Mouse (Mus musculus) cerebellum, postnatal 10 days (tissue): ENCODE data around the gene Gnb4.

ENCODE experiments used
- DNase-seq, 2 experiments: peaks; one replicate each; pipeline ENCODE4 v3.0.0; 2021; ENCODE audit warnings: mixed read lengths in 2 of 2

Gnb4 gene

GRCm38 (mm10) chr3:32611606-32612170 is 4.7 kb downstream of the Gnb4 start:
- peak; percentile 33 to 47 for DNase-seq

DNA sequence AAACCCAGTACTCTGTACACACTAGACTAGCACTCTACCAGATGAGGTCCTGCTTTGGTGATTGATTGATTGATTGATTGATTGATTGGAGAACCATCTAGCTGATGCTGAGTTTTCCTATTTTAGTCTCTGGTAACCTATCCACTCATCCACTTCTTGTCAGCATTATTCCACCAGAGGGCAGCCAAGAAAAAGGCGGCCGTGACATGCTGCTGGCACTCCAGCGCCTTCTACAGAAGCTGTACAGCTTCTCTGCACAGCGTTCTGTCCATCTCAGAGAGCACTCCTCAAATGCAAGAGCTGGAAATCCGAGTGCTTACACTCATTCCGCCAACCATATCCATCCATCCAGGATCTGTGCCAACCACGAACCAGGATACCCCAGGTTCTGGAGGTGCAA is 5.8 kb downstream of the Gnb4 start:
- peak; percentile 79 to 82 for DNase-seq

- no peak for DNase-seq
Measured at GRCm38 (mm10) chr3:32609233-32609632, 7.2 kb downstream of the Gnb4 start.

- no peak for DNase-seq
Measured at GRCm38 (mm10) chr3:32601055-32601454, 15.3 kb downstream of the Gnb4 start.

DNA sequence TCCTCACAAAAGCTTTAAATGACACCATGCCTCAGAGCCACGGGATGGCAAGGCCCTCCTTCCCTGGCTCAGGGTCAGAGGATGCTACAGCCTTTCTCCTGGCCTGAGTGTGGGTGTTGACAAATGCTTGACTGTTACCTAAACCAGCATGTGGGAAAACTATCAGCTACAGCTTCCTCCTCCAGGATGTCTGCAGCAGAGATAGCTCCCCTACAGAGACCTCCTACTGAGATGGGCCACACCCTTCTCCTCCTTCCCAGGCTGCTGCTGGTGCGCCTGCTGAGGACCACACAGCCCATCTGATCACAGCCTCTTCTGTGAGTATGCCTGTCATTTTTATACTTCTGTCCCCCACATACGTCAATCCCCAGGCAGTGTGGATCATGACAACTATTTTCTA is 17.1 kb downstream of the Gnb4 start:
- no peak for DNase-seq

DNA sequence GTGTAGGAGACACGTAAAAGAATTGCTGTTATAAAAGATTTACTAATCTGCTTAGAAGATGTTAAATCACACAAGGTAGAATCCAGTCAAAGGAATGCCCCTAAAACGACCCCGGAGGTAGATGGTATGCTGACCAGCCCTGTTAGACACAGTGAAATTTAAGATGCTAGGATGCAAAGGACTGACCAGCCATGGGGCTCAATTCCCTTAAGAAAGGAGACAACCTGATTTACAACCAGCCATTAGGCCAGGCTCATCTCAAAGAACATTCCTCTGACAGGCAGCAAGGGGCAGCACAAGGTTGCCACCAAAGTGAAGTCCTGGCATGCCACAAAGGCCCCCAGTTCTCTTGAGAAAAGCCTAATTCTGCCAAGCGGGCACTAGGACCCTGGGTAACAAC is 21.3 kb downstream of the Gnb4 start:
- DNase-seq: no peak

GRCm38 (mm10) chr3:32586274-32586673 is 30.1 kb downstream of the Gnb4 start:
- no peak for DNase-seq

- no peak for DNase-seq
Measured at GRCm38 (mm10) chr3:32583489-32583888, 32.9 kb downstream of the Gnb4 start.

DNA sequence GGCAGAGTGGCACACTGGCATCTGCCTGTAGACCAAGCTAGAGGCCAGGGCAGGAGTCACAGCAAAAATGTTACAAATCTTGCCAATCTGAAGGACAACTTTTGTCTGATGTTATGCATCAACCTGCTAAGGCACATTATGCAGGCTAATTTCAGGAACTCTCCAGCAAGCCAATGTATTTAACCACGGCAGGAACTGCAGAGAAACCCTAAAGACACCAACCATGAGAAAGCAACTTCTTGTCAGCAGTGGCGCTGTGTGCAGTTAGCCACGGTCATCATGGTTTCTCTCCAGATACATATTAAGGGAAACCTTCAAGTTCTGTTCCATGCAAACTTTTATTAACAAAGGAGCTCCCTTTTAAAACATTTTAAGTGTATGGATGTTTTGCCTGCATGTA is 34.5 kb downstream of the Gnb4 start:
- no peak for DNase-seq

- DNase-seq: no peak
Measured at GRCm38 (mm10) chr3:32580738-32581137, 35.6 kb downstream of the Gnb4 start.

GRCm38 (mm10) chr3:32578772-32579171 is 37.6 kb downstream of the Gnb4 start:
- DNase-seq: no peak

DNA sequence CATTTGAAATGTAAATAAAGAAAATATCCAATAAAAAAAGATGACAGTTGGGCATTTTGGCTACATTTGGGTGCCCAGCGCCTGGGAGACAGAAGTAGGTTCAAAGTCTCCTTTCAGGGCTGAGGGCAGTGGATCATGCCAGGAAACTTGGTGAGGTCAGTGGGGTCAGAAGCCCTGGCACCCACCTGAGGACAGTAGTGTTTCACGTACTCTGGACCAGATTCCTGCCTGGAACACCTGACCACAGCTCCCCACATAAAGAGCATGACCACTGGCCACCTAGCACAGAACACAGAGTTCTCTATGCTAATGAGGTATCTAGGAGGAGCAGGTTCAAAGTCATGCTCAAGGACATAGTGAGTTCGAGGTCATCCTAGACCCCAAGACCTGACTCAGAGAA is 41.2 kb downstream of the Gnb4 start:
- DNase-seq: no peak

GRCm38 (mm10) chr3:32573881-32574280 is 42.5 kb downstream of the Gnb4 start:
- no peak for DNase-seq

GRCm38 (mm10) chr3:32573086-32573485 is 43.3 kb downstream of the Gnb4 start:
- no peak for DNase-seq

DNA sequence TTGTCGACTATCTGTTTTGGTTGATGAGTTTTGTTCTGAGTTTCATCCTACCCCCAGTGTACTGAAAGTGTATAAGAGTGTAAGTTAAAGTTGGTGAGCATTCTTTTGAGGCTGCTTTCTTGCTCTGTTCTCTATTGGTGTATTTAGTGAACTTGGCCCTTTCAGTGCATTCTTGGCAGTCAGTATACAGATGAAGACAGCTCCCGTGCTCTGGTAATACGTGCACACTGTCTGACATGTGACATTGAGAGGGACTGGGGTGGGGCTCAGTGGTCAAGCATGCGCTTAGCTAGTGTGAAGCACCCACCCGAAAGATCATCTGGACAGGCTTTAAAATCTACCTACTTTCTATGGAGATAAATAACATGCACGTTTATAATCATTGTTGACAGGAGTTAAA is 53.0 kb downstream of the Gnb4 start:
- no peak for DNase-seq

DNA sequence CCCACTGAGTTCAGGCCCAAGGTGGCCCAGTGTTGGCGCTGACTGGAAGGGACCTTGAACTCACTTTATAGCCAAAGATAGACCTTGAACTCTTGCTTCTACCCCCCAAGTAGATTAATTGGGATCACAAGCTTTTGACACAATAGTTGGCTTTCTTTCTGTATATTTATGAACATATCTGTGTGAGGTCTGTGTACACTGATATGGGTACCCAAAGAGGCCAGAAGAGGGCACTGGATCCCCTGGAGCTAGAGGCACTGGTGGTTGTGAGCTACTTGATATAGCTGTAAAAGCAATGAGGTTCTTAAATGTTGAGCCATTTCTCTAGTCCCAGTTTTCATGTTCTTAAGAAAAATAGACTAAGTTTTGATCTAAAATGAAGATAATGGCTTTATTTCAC is 63.3 kb downstream of the Gnb4 start:
- DNase-seq: peak; percentile 16 to 17

DNA sequence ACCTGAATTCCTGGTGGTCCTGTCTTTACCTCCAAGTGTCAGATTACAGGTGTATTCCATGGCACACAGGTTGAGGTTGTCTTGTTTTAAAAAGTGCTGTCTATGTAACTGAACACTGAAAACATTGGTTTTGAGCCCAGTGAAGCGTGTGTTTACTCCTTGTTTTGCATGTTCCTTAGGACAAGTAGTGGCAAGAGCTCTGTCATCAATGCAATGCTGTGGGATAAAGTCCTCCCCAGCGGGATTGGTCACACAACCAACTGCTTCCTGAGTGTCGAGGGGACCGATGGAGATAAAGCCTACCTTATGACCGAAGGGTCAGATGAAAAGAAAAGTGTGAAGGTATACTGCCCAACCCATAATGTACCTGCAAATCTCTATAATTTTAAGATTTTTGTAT is 78.3 kb downstream of the Gnb4 start:
- no peak for DNase-seq

DNA sequence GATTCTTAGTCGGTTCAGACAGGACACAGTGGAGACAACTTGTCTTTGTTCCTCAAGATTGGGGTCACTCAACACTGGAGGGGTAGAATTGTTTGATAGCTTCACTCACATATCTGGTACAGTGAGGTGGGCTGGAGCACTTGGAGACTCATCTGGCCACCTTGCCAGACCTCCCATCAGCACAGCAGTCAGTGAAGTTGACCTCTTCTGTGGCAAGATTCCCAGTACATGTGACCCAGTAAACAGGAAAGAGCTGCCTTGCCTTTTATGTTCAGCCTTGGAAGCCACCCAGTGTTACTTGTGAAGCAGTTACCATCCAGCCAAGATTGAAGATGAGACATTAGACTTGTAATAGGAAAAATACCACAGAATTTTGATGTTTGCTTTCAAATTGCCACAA is 78.8 kb downstream of the Gnb4 start:
- peak; percentile 43 to 44 for DNase-seq

DNA sequence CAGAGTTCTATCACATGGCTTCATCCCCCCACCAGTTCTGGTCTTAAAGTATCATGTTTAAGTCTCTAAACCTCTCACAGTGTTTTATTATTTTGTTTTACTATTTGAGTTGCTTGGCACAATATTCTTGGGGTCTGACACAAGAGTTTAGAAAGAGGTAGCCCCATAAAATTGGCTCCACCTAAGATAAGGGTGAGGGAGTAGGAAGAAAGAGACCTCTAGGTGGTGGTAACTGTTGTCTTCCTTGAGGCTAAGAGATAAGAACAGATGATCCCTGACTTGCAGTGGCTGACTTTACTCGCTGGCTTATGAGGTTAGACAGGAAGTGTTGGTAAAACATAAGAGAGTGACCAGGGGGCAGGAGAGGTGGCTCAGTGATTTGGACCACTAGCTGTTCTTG is 80.7 kb downstream of the Gnb4 start:
- DNase-seq: no peak
